Mouse (Mus musculus) olfactory bulb, adult 2 months (tissue): ENCODE measurements around the gene Unc13b.

Experiments
- CTCF ChIP-seq: fragments of 200-500 bp; IDR thresholded peaks from 2 replicates; pipeline ENCODE4 v1.5.1; 2012; ENCODE audit warnings: low read depth, mild to moderate bottlenecking, low read length, moderate library complexity; ENCODE audit not compliant: insufficient read depth
- POLR2A ChIP-seq: fragments of 200-500 bp; IDR thresholded peaks from 2 replicates; pipeline ENCODE4 v1.6.1; 2012; ENCODE audit warnings: mild to moderate bottlenecking, low read depth, low read length, moderate library complexity; ENCODE audit not compliant: insufficient read depth

- no peak for TF ChIP-seq CTCF
- no peak for TF ChIP-seq POLR2A
Measured at GRCm38 (mm10) chr4:43163205-43163604, 104.5 kb downstream of the Unc13b start.
